Mouse (Mus musculus): ENCODE data around the gene Gpld1.
"Not testable (repeated sequence)": the region's sequence is repeated elsewhere in the genome, so short reads cannot be mapped to it uniquely, and the experiment has no call there.

The Gpld1 gene

DNA sequence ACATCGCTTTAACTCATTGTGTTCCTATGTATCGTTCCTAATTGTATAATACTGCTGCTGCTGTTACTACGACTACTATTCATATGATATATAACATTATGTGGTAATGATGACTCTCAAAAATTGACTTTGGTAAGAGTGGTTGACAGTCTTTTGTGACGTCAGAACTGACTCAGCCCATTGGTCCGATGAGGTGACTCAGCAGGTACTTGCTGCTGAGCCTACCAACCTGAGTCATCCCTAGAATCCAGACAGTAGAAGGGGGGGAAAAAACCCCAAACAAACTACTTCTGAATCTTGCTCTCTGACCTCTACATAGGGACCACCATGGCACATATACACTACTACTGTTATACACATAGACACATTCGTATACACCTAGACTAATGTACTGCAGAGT lies 5.9 kb downstream of the Gpld1 start:
- no peak for DNase-seq

DNA sequence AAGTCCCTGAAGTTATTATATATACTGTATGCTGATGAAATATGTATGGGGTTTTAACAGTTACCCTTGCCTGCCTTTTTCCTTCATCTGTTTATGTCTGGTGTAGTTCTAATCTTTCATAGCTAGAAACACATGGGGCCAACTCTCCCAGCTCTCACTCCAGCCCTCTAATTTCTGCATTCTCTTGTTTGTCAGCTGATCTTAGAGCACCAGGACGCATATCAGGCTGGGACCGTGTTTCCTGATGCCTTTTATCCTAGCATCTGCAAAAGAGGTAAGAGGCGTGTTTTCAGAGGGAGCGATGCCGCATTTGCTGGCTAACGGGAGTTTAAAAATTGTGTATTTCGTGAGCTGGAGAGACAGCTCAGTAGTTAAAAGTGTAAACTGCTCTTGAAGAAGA lies 9.7 kb downstream of the Gpld1 start:
- DNase-seq = no peak

DNA sequence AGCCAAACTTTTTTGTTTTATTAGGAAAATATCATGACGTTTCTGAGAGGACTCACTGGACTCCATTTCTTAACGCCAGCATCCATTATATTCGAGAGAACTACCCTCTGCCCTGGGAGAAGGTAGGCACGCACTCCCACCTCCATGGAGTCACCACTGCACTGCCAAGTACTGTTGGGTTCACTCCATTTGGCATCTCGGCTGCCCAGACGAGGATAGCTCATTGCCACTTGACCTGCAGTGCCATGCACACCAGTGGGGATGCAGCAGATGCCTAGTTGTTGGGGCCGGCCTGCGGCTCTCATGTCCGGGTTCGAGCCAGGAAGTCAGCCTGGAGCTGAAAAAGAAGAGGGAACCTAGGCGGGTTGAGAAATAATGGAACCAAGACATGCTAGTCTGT lies 12.1 kb downstream of the Gpld1 start:
- DNase-seq = no peak

DNA sequence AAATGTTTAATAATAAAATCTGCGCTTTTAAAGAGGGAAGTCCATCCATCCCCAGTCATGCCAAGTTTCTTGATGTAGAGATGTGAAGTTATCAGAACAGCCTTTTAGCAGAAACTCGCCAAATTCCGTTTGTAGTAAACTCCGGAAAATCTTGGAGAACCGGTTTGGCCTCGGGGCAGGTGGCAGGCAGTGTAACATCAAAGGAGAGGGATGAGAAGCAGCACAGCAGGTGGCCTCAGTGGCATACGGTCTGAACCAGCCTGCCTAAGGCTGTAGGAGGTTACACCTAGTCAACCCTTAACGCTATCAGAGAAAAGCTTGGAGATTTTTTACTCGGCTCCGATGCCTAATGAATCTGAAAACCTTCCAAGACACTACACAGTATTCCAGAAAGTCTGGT lies 12.5 kb downstream of the Gpld1 start:
- DNase-seq = no peak

DNA sequence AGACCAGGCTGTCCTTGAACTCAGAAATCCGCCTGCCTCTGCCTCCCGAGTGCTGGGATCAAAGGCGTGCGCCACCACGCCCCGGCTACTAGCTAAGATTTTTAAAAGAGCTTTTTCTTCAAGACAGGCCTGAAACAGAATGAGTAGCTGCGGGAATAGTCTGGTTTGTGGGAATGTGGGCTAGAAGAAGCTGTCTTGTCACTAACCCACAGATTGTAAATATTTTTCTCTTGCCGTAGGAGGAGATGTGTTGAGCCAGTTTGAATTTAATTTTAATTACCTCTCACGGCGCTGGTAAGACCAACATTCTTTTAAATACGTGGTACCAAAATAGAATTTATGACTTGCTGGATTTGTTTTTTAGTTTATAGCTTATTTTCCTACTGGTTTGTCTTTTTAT lies 15.7 kb downstream of the Gpld1 start:
- DNase-seq = no peak

DNA sequence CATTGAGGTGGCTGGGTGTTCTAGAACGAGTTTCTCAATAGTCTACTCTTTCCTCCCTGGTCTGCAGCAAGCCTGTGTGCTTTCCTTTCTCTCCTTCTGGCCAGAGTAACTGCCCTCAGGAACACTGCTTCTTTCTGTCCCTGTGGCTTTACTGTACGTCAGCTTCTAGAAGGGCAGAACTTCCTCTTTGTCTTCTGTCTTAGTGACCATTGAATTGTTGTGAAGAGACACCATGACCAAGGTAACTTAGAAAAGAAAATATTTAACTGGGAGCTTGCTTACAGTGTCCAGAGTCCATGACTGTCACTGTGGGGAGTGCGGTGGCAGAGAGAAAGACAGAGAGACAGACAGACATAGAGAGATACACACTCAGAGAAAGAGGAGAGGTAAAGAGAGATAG lies 17.1 kb downstream of the Gpld1 start:
- DNase-seq = no peak

DNA sequence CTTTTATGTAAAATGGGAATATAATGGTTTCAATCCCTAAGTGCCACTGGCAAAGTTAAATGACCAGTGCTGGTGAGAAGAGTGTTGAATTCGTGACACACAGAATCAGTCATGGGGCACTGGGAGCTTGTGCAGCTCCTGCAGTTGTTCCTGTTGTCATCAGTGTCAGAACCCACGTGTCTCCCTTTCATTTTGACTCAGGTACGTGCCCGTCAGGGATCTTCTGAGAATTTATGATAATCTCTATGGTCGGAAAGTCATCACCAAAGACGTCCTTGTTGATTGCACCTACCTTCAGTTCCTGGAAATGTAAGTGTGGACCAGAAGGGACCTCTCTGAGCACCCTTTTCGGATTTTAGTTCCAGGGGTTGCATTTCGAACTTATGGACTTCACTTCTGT lies 19.2 kb downstream of the Gpld1 start:
- DNase-seq = no peak

DNA sequence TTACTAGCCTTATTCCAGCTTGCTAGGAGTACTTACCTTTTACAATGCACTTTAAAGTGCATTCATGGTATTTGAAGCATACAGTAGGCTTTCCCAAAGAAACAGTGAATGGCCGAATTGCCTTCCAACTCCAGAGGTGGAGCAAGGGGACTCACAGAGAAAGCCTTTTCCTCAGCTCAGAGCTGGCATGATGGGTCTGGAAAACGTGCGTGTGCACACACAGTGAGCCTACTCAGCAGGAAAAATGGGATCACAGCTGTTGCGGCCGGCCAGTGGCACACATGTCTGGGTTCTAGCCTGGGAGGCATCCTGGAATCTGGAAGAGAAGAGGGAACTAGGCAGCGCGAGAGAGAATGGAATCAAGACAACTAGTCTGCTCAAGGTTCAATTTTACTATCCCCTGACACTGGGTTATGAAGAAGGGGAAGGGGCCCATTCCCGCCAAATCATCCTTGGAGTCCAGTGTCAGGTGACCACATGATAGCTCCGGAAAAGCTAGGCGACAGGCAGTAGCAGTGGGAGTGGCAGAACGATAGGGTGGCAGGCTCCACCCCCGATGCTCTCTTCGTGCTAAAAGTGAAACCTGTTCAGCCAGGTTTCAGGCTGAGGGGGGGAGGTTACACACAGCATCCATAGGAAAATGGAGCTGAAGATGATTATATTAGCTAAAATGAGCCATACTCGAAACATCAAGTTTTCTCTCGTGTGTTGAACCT lies 22.3 kb downstream of the Gpld1 start:
- DNase-seq = peak; percentile 7 to 16

DNA sequence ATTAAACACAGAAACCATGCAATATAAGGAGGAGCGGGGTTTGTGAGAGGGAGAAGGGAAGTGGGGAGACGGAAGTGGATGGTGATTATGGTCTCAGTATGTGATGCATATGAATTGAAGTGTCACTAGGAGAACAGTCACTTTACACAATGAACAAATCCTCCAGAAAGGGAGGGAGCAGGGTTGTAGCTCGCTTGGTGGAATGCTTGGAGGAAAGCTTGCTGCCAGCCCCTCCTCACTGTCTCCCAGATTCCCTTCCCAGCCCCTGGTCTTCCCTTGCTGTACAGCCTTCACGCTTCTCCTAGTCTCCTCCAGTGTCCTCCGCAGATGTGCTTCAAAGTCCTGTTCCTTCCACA lies 22.9 kb downstream of the Gpld1 start:
- DNase-seq = no peak

DNA sequence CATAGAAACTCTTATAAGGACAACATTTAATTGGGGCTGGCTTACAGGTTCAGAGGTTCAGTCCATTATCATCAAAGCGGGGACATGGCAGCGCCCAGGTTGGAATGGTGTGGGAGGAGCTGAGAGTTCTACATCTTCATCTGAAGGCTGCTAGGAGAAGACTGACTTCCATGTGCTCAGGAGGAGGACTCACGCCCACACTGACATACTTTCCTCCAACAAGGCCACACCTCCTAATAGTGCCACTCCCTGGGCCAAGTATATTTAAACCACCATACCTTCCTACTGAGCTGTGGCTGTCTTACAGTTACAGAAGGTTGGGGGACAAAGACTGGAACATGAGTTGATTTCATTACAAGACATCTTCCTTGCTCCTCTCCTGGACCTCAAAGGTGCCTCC lies 28.8 kb downstream of the Gpld1 start:
- not testable (repeated sequence) for DNase-seq

DNA sequence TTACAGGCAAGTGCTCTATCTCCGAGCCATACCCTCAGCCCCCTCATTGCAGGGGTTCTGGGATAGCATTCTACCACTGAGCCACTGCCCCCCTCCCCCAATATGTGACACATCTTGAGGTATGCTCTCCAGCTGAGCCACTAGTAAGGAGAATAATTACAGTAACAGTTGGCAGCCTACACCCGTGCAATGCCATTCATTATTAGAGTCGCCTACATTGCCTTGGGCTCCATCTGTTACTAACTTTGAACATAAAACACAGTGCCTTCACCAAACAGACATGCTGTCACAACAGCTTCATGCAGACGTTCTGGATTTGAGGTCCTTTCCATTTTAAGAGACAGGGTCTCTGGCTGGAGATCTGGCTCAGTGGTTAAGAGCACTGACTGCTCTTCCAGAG lies 33.4 kb downstream of the Gpld1 start:
- no peak for DNase-seq

DNA sequence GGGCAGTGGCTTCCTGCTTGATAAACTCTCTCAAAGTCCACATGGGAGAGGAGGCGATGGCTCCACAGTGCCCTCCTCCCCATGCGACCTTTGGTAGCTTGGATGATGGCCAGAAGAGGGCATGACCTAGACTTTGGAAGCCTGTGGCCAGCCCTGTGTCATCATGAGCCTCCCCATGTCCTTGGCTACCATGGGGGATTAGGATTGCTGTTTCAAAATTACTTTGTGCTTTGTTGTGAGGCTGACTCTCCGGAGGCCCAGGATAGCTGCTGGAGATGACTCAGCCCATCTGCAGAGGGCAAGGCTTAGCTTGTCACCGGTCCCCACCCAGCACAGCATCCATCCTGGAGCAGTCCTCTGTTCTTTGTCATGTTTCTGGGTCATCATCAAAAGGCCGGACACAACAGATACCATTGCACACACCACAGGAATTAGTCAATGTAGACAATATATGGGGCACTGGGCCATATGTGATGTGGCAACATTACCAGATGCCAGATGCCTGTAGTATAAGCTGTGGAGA lies 34.9 kb downstream of the Gpld1 start:
- DNase-seq = no peak

DNA sequence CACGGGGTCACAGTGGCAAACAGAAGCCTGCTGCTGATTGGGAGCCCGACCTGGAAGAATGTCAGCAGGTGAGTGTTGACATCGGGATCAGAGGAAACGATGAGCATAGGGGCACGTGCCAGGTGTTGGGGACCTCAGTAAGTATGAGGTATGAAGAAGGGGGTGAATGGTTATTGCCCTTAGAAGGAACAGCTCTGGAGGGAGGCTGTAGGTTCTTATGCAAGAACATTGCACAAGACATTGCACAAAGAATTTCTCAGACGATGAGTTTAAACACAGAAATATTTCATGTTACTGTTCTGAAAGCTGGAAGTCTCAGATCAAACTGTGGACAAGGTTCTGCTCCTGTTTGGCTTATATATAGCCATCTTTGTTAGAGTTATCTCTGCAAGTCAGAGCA lies 38.1 kb downstream of the Gpld1 start:
- DNase-seq = no peak

DNA sequence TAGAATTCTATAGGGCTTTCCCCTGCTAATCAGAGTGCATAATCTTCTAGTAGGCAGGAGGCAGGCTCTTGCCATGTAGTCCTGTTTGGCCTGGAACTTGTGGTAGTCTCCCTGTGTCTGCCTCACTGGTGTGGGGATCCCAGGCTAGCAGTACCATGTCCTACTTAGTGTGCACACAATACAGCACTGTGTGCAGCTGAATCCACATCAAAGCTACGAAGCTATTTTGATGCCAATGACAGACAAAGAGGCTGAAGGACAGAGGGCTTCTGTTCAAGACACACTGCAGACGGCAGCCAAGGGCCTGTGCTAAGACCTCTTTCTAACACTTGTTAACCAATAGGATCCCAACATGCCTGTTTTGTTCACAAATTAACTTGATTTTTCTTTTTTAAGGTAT lies 42.5 kb downstream of the Gpld1 start:
- DNase-seq = no peak

DNA sequence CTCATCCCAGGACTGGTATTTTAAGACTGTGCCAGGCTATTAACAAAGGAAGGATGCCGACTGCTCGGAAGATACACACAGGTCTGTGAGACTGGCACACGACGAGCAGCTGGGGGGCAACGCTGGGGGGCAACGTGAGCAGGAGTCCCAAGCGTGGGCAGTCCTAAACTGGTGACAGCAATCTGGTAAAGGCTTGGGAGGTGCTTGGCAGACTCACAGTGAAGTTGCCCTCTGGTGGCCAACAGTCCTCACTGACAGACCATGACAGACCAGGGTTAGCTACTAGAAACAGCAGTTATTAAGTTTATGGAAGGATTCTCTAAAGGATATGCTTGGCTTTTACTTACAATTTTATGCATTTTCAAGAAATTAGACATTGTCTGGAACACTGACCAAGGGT lies 45.4 kb downstream of the Gpld1 start:
- DNase-seq = peak; percentile 38 to 40

DNA sequence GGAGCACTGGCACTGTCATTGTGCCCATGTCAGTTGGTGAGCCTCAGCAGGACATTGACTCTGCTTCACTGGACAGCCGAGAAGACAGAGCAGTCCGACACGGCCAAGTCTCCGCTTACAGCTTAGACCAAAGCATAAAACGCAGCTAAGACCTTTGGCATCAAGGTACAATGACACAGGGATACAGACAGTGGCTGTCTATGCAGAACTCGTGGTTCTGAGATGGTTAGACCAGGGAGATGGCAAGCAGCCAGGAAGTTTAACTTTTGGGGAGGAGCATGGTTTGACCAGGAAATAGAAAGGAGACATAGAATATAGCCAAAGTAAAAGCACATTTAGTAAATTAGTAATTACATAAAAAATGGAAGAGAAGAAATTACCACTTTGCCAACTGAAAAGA lies 46.1 kb downstream of the Gpld1 start:
- no peak for DNase-seq

DNA sequence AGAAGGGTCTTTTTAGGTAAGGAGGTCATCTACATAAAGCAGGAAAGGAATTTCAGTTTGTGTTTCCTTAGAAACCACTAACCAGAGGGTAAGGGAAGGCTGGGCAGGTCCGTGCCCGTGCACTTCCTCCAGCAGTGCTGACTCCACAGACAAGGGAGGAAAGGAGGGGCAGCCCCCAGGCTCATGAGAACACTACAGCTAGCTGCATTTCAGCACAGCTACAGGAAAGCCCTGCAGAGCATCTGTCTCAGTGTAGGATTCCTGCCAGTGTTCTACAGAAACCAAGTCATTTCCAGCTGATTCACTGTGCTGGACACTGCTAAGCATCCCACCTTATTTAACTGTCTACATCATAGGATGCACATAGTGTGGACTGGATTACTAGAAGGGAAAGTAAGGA lies 50.2 kb downstream of the Gpld1 start:
- DNase-seq = no peak

DNA sequence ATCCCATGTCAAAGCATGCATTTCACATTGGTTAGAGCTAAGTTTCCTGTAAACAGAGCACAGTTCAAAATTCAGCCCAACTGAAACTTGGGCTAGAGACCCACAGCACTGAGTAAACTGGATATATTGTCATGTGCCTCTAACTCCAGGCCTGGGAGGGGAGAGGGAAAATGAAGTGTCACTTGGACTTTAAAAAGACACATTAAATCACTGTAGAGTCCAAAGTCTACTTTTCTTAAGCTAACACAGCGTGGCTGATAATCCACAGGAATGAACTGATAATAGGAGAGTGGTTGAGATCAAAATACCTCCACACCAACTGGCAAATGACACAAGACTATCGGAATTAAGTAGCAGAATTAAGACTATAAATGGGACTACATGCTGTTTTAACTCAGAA lies 56.6 kb downstream of the Gpld1 start:
- DNase-seq = no peak

DNA sequence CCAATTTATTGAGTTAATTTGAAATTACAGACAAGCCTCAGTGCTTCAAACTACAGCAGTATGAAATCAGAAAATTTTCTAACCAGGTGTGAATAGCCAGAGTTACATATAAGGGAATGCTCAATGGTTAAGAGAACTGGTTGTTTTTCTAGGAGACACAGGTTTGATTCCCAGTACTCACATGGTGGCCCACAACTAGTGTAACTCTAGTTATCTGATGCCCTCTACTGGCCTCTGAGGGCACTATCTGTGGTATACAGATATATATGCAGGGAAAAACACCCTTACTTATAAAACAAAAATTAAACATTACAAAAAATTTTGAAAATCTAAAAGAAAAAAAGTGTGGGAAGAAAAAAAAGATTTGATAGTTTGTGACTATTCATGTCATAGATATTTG lies 60.0 kb downstream of the Gpld1 start:
- no peak for DNase-seq

DNA sequence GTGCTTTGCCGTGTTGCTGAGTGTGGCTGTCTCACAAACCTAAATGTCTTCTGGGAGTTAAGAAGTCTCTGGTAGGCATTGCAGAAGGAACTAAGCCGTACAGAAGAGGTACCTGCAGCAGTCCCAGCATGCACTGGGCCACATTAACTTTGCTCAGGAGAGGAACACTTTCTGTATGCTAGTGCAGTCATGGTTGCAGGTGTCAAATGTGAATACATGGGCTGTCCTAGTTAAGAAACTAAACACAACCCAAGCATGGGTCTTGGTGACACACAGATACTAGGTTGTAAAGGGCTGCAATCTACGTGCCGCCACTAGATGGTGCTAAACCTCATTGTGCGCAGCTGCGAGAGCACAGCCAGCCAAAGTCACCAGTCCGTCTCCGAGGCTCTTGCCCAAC lies 64.2 kb downstream of the Gpld1 start:
- peak; percentile 44 to 51 for DNase-seq

DNA sequence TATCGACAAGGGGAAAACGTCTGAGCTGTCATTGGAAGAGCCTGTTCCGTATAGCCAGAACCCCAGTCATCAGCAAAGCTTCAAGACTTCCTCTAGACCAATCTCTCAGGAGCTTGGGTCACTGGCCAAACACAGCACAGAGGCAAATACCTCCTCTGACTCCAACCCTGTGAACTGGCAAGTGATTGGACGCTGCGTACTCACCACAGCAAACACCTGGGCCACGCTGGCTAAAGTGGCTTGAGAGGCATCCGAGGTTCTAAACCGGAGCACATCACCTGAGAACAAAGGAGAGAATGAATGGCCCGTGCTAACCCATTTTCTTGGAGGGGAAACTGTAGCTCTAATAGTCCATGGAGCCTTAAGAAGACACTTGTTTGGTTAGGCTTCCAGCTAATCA lies 75.4 kb downstream of the Gpld1 start:
- DNase-seq = no peak

DNA sequence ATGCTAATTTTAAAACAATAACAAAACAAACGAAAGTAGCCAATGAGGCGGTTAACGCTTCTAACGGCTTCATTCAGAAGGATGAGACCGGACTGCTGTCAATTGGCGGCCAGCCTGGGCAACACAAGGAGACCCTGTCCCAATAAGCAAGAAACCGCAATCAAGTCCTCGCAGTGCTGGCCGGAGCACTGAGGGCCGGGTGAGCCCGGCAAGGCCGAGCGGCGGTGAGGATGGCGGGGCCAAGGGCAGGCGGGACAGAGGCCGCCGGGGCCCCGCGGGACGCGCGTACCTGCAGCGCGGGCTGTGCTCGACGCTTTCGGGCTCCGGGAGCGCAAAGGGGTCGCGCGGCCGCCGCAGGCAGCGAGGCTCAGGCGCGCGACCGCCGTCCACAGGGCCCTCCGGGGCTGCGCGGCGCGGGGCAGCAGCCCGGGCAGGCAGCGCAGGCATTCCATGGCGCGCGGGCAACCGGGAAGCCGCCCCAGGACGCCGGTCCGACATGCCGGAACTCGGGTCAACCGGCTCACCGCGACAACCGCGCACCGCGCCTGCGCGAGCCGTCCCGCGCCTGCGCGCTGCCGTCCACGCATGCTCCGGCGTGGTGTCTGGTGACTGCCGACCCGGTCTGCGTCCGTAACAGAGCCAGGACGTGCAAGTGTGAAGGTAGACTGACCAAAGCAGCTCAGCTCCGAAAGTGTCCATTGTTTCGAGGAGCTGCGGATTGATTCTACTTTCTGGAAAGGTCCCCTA lies 77.0 kb downstream of the Gpld1 start, which contains the start of gene Mrs2:
Gene Mrs2 (minus strand): TSS at position 587 of the 747 bp plus-strand sequence.
- DNase-seq = peak; percentile 87 to 89

DNA sequence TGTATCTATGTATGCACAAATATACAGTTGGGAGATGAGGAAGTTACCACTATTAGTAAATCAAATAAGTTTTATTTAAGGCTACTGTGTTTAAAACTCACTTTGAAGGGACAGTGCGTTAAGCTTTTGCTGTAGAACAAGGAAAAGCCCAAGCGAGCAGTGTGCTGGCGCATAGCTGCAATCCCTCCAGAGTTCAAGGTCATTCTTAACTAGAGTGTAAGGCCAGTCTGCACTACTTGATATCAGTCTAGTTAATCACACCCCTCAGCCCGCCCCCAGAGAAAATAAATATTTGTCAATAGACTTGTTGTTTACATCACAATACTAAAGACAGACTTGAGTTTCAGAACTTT lies 77.6 kb downstream of the Gpld1 start:
- DNase-seq = no peak

DNA sequence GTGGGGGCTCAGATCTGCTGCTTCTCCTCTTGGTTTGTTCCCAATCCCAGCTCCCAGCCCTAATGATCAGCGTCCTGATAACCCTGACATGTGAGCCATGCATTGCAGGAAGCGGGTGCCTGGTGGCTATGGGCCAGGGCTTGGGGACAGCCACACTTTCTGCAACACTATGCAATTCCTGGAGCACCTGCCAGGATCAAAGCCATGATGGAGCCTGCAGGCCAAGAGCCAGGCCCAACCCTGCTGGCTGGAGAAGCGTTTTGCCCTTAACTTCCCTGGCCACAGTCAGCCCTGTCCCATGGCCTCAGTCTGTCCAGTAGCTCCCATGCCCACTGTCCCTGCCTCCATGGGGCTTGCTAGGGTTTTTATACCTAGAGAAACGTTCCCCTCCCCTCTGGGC lies 79.4 kb downstream of the Gpld1 start:
- DNase-seq = no peak

DNA sequence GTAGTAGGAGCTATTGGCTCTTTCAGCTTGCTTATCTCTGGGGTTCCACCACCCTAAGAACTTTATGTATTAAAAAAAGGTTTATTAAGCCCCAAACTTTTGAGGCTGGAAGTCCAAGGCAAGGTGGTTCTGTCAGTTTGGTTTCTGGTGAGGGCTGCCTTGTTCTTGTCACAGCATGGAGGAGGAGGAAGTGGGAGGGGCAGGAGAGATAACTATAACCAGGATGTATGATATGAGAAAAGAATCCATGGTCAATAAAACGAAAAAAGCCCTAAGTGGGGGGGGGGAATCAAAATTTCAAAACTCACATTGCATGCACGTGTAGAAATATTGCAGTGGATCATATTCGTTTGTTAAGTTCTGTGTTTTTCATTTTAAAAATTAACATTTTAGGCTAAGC lies 80.2 kb downstream of the Gpld1 start:
- no peak for DNase-seq

All from thymus, postnatal 36 days (tissue).